Mouse (Mus musculus) inflammation-experienced regulatory T-cells, adult 6 months (primary cell): ENCODE results near the gene Nav2. TPM values are rescaled to one million over a fixed set of nuclear protein-coding genes. Genes with fewer than 3 reads are reported as not detected.

Experiments
- ATAC-seq: one replicate; pipeline ENCODE4 v1.8.0; 2017
- polyA plus RNA-seq, 3 experiments: library from polyadenylated mRNA; unstranded; fragments of 100-300 nt; shearing (Covaris generic); gene quantifications; one replicate each; pipeline ENCODE4 v1.2.1; 2017

Nav2 gene
- polyA plus RNA-seq, 3 experiments from 2014 or later, result 27.1 to 51.3 (median 35.8) TPM

DNA sequence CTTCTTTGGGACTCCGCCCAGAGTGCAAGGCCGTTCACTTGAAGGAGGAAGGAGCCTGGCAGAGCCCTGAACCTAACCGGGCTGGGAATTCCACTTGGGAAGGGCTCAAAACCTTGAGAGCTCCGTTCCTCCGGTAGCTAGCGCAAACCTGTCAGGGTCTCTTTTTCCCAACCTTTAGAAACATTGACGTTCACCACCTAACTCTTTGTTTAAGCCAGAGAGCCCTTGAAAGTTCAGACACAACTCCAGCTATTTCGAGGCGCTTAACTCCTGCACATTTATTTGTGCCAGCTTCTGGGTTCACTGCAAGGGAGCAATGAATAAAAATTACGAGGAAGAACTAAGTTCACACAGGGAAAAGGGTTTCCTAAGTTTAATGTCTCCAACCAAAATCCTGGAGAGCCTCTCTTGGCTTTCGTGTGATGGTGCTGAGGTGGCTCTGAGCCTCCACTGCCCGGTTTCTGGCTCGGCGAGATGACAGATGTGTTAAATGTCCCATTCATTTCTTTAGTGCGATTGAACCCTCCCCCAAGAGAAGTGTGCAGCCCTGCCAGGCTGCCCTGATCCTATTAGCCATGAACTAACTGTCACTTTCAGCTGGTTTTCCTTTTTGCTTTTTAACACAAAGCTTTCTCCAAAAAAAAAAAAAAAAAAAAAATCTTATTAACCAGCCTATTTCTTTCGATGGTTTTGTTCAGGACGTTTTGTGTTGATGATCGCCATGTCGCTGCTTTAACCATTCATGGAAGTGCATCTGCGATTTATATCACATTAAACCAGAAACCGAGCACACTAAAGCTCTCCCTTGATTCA is 729.5 kb downstream of the Nav2 start:
- ATAC-seq, result no peak

DNA sequence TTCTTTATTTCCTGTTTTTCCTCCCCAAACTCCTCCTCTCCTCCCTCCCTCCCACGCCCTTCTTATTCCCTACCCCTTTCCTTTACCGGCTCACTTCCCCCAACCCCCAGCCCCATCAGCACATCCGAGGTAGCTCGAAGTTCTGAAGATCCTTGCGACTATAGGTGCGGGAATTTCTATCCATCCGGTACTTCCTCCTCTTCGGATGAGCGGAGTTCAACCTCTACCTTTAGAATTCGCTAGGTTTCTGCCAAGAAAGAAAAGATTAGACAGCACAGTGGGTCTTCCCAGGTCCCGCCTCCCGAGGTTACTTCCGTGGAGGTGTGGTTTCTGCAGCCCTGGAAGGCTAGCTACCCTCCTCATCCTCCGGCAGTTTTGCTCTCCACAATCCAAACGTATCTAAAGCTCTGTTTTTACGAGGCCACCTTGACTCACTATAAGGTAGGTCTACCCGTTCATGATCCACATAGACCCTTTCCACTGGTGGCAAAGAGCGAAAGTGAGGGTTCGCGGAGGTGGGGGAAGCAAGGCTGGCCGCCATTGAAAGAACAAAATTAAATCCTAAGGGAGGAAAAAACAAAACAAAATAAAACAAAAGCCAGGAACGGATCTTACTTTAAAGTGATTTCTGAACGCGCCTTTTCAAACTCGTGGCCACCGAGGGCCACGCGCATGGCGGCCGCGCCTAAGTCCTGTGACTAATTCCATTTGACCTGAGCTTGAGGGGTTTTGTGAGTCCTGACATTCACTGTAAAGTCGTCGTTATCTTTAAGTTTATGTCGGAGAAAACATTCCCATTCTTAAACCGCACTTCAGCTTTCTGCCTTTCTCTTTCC is 730.6 kb downstream of the Nav2 start:
- no peak for ATAC-seq

- ATAC-seq, result no peak
Observed at GRCm38 (mm10) chr7:49639864-49640708, 731.6 kb downstream of the Nav2 start.

- ATAC-seq, result no peak
Observed at GRCm38 (mm10) chr7:49640709-49641305, 732.3 kb downstream of the Nav2 start.

Other genes with a start within 250 kb of the Nav2 start
- gene Zdhhc13, start 119.7 kb upstream of the Nav2 start, polyA plus RNA-seq, result 10 to 100 TPM; 18.8 to 34.6 (median 24.6) TPM
- gene Csrp3, start 60.7 kb upstream of the Nav2 start, polyA plus RNA-seq, result not detected
- gene E2f8, start 27.1 kb upstream of the Nav2 start, polyA plus RNA-seq, result 10 to 100 TPM in 1 of 3 experiments, 1 to 10 TPM in 1, under 1 TPM in 1; 0.75 to 16.1 (median 1.6) TPM